In genomic region chr5:125709160-125709559, GRCm38 (mm10) we compare ENCODE assay signal across 8 mouse cellular contexts.
DNase-seq lines count a peak whose midpoint lies in the region; ATAC-seq lines count a peak whose summit lies in the region.

No protein-coding gene starts in this region.

- no peak overlapping the region for H3K9ac ChIP-seq in heart, embryonic 11.5 days (ENCODE audit: low read depth, low read length)

- no peaks in the 10 kb centered on the region for H3K9me3 ChIP-seq in heart, embryonic 11.5 days (replicated peaks; ENCODE audit: control insufficient read depth, low read length)
- no peaks in the 10 kb centered on the region for H3K9me3 ChIP-seq in embryonic facial prominence, embryonic 10.5 days

- no peak overlapping the region for H3K4me2 ChIP-seq in heart, embryonic 11.5 days

- H3K4me1 ChIP-seq in heart, embryonic 11.5 days (ENCODE audit: control insufficient read depth, insufficient read depth, low read length), result no peaks in the 10 kb centered on the region
- H3K4me1 ChIP-seq in embryonic facial prominence, embryonic 10.5 days, result no peaks in the 10 kb centered on the region

- no peak overlapping the region for H3K27ac ChIP-seq in heart, embryonic 11.5 days (ENCODE audit: low read depth, low read length)
- no peak overlapping the region for H3K27ac ChIP-seq in embryonic facial prominence, embryonic 10.5 days (replicated peaks)

- 7% methylated on average over 3 of the region's 3 CpGs for WGBS in heart, embryonic 11.5 days (ENCODE audit: insufficient replicate concordance)
- 4% methylated on average over 3 of the region's 3 CpGs for WGBS in embryonic facial prominence, embryonic 10.5 days

- H3K4me3 ChIP-seq in heart, embryonic 11.5 days (ENCODE audit: low read depth, low read length), result no peak overlapping the region
- H3K4me3 ChIP-seq in embryonic facial prominence, embryonic 10.5 days, result no peak overlapping the region

- intact Hi-C loops in heart, postnatal 14 days (cut with DNase I), result no loop called here

- no peaks in the 10 kb centered on the region for H3K27me3 ChIP-seq in heart, embryonic 11.5 days (ENCODE audit: control insufficient read depth, insufficient read depth, low read length)
- no peaks in the 10 kb centered on the region for H3K27me3 ChIP-seq in embryonic facial prominence, embryonic 10.5 days (replicated peaks; ENCODE audit: low read depth, poor library complexity, severe bottlenecking)

- no peaks in the 10 kb centered on the region for H3K36me3 ChIP-seq in heart, embryonic 11.5 days (ENCODE audit: control insufficient read depth, insufficient read depth, low read length)
- H3K36me3 ChIP-seq in embryonic facial prominence, embryonic 10.5 days (replicated peaks), result no peaks in the 10 kb centered on the region

- ATAC-seq in heart, embryonic 11.5 days (replicated peaks; ENCODE audit: insufficient number of reproducible peaks, low FRiP score, low TSS enrichment), result no peak
- peak; percentile 55 for ATAC-seq in megakaryocyte progenitor cell, adult 5-6 weeks (replicated peaks; ENCODE audit: poor library complexity)

- peak; percentile 5 to 27 for DNase-seq in heart, postnatal 14 days
- DNase-seq in A20 (ENCODE audit: low read depth, low spot score) (peak; percentile 1), MN1 (ENCODE audit: low spot score) (no peak)
- peak; percentile 74 for DNase-seq in adrenal gland, postnatal 14 days
- DNase-seq in embryonic facial prominence, embryonic 10.5 days (ENCODE audit: low spot score), result peak; percentile 68
- DNase-seq in layer of hippocampus, adult 11-12 months (ENCODE audit: low spot score), result peak; percentile 85
